Mouse (Mus musculus) naive thymus-derived CD4-positive, alpha-beta T cell, adult 2 months (primary cell): Measurements from ENCODE around the gene Rgs6.
A peak's percentile ranks its signal among the peaks of the same experiment; 100 is the strongest.

Experiments
- DNase-seq: peaks from one replicate; pipeline ENCODE4 v3.0.0-alpha.2; 2011; ENCODE audit warnings: low read depth

Gene Rgs6

GRCm38 (mm10) chr12:83092001-83092400 is 503.9 kb downstream of the Rgs6 start:
- no peak for DNase-seq

GRCm38 (mm10) chr12:83097787-83098186 is 509.7 kb downstream of the Rgs6 start:
- no peak for DNase-seq

- no peak for DNase-seq
Observed at GRCm38 (mm10) chr12:83098646-83099371, 510.7 kb downstream of the Rgs6 start.

GRCm38 (mm10) chr12:83099920-83100319 is 511.8 kb downstream of the Rgs6 start:
- DNase-seq = no peak

GRCm38 (mm10) chr12:83100413-83100812 is 512.3 kb downstream of the Rgs6 start:
- no peak for DNase-seq

GRCm38 (mm10) chr12:83100848-83101247 is 512.8 kb downstream of the Rgs6 start:
- DNase-seq = no peak

GRCm38 (mm10) chr12:83105514-83106119 is 517.5 kb downstream of the Rgs6 start:
- DNase-seq = no peak

GRCm38 (mm10) chr12:83106120-83106517 is 518.0 kb downstream of the Rgs6 start:
- DNase-seq = no peak

GRCm38 (mm10) chr12:83109486-83109885 is 521.4 kb downstream of the Rgs6 start:
- DNase-seq = no peak

- no peak for DNase-seq
Observed at GRCm38 (mm10) chr12:83109891-83110630, 522.0 kb downstream of the Rgs6 start.

- DNase-seq = no peak
Observed at GRCm38 (mm10) chr12:83110711-83111110, 522.6 kb downstream of the Rgs6 start.

- DNase-seq = no peak
Observed at GRCm38 (mm10) chr12:83112283-83112682, 524.2 kb downstream of the Rgs6 start.

GRCm38 (mm10) chr12:83112901-83113628 is 525.0 kb downstream of the Rgs6 start:
- DNase-seq = no peak

GRCm38 (mm10) chr12:83113971-83114370 is 525.9 kb downstream of the Rgs6 start:
- DNase-seq = no peak

- peak; percentile 4 for DNase-seq
Observed at GRCm38 (mm10) chr12:83114396-83115053, 526.4 kb downstream of the Rgs6 start.

GRCm38 (mm10) chr12:83124111-83124510 is 536.0 kb downstream of the Rgs6 start:
- no peak for DNase-seq

- no peak for DNase-seq
Observed at GRCm38 (mm10) chr12:83125284-83125683, 537.2 kb downstream of the Rgs6 start.

- DNase-seq = no peak
Observed at GRCm38 (mm10) chr12:83126923-83127322, 538.8 kb downstream of the Rgs6 start.

GRCm38 (mm10) chr12:83127955-83128354 is 539.9 kb downstream of the Rgs6 start:
- no peak for DNase-seq

- no peak for DNase-seq
Observed at GRCm38 (mm10) chr12:83128606-83129005, 540.5 kb downstream of the Rgs6 start.

GRCm38 (mm10) chr12:83131405-83131804 is 543.3 kb downstream of the Rgs6 start:
- no peak for DNase-seq

GRCm38 (mm10) chr12:83133827-83134226 is 545.7 kb downstream of the Rgs6 start:
- no peak for DNase-seq
